Mouse (Mus musculus) CH12.LX (cell line): ENCODE measurements around the gene Rock2. TPM values are rescaled to one million over a fixed set of nuclear protein-coding genes. Genes with fewer than 3 reads are reported as not detected.

Source experiments
- DNase-seq: peaks from one replicate; pipeline ENCODE4 v3.0.0-alpha.2; 2013; ENCODE audit errors: extremely low read depth
- H3K27ac ChIP-seq: 2 replicates; pipeline ENCODE4 v1.5.1; 2012; ENCODE audit warnings: low read depth, mild to moderate bottlenecking, control low read depth, moderate library complexity; ENCODE audit not compliant: insufficient read depth
- H3K27me3 ChIP-seq: replicated peaks from 2 replicates; pipeline ENCODE3; 2012; ENCODE audit warnings: inconsistent platforms
- H3K36me3 ChIP-seq, 2 experiments: replicated peaks in 1 of 2; 2 replicates each; pipeline versions ENCODE3 to v1.6.1; 2012; ENCODE audit warnings: inconsistent platforms in 1 of 2, low read length in 1 of 2, mild to moderate bottlenecking in 1 of 2, mixed read lengths in 1 of 2, moderate library complexity in 1 of 2; ENCODE audit not compliant: control insufficient read depth in 1 of 2, insufficient read depth in 1 of 2
- H3K4me1 ChIP-seq, 2 experiments: 2 replicates each; pipeline ENCODE4 v1.6.1; 2012; ENCODE audit warnings: inconsistent platforms in 1 of 2, moderate library complexity in 1 of 2; ENCODE audit not compliant: insufficient read depth in 2 of 2, control insufficient read depth in 1 of 2
- H3K4me2 ChIP-seq: 2 replicates; pipeline ENCODE4 v1.6.1; 2012; ENCODE audit warnings: low read depth, mild to moderate bottlenecking, control low read depth; ENCODE audit not compliant: poor library complexity, insufficient read depth, severe bottlenecking
- H3K4me3 ChIP-seq, 3 experiments: fragments of 150-350 bp in 1 of 3; sonication (generic) in 1 of 3; replicated peaks in 1 of 3; 2 replicates each; pipeline versions ENCODE3 to v1.5.1; 2011 to 2012; ENCODE audit warnings: low read depth in 2 of 3, low read length in 2 of 3, mild to moderate bottlenecking in 2 of 3, moderate library complexity in 2 of 3, control low read depth in 1 of 3, improper control_type of control experiment in 1 of 3, inconsistent platforms in 1 of 3, mixed read lengths in 1 of 3; ENCODE audit not compliant: poor library complexity in 1 of 3
- H3K79me2 ChIP-seq: replicated peaks from 2 replicates; pipeline ENCODE4 v1.6.1; 2012; ENCODE audit warnings: mild to moderate bottlenecking, moderate library complexity; ENCODE audit not compliant: control insufficient read depth, poor library complexity, insufficient read depth, severe bottlenecking; ENCODE audit errors: extremely low read depth
- H3K9ac ChIP-seq: 2 replicates; pipeline ENCODE4 v1.6.1; 2012; ENCODE audit warnings: low read depth, mild to moderate bottlenecking, control low read depth, moderate library complexity; ENCODE audit not compliant: insufficient read depth
- H3K9me3 ChIP-seq: replicated peaks from 2 replicates; pipeline ENCODE3; 2012; ENCODE audit warnings: low read length, inconsistent platforms, mixed read lengths
- CHD1 ChIP-seq: IDR thresholded peaks from 2 replicates; pipeline ENCODE4 v1.6.1; 2012; ENCODE audit warnings: low read depth, low read length, improper control_type of control experiment, inconsistent platforms
- CHD2 ChIP-seq: IDR thresholded peaks from 2 replicates; pipeline ENCODE4 v1.6.1; 2011; ENCODE audit warnings: low read length, improper control_type of control experiment
- E2F4 ChIP-seq: IDR thresholded peaks from 2 replicates; pipeline ENCODE4 v1.6.1; 2011; ENCODE audit warnings: low read depth, low read length, improper control_type of control experiment; ENCODE audit not compliant: insufficient replicate concordance
- ETS1 ChIP-seq: conservative IDR thresholded peaks from 2 replicates; pipeline ENCODE4 v1.6.1; 2012; ENCODE audit warnings: low read depth, mild to moderate bottlenecking, inconsistent platforms, low read length, improper control_type of control experiment, moderate library complexity
- GABPA ChIP-seq: IDR thresholded peaks from 2 replicates; pipeline ENCODE4 v1.6.1; 2012; ENCODE audit warnings: low read depth, low read length, improper control_type of control experiment, inconsistent platforms; ENCODE audit not compliant: insufficient replicate concordance
- HCFC1 ChIP-seq: IDR thresholded peaks from 2 replicates; pipeline ENCODE4 v1.6.1; 2012; ENCODE audit warnings: low read depth, mild to moderate bottlenecking, inconsistent platforms, low read length, improper control_type of control experiment
- IRF4 ChIP-seq: IDR thresholded peaks from 2 replicates; pipeline ENCODE4 v1.6.1; 2014; ENCODE audit warnings: low read depth, mild to moderate bottlenecking, inconsistent platforms, low read length, improper control_type of control experiment
- JUN ChIP-seq: IDR thresholded peaks from 2 replicates; pipeline ENCODE4 v1.6.1; 2011; ENCODE audit warnings: low read depth, mild to moderate bottlenecking, low read length, improper control_type of control experiment, moderate library complexity; ENCODE audit not compliant: insufficient read depth
- JUND ChIP-seq: conservative IDR thresholded peaks from 2 replicates; pipeline ENCODE4 v1.6.1; 2011; ENCODE audit warnings: low read depth, low read length, improper control_type of control experiment
- KAT2A ChIP-seq: IDR thresholded peaks from 2 replicates; pipeline ENCODE4 v1.6.1; 2012; ENCODE audit warnings: low read length, improper control_type of control experiment, inconsistent platforms; ENCODE audit not compliant: insufficient replicate concordance
- NELFE ChIP-seq: IDR thresholded peaks from 2 replicates; pipeline ENCODE4 v1.6.1; 2011; ENCODE audit warnings: low read depth, low read length, improper control_type of control experiment
- PAX5 ChIP-seq: IDR thresholded peaks from 2 replicates; pipeline ENCODE4 v1.6.1; 2012; ENCODE audit warnings: low read length, inconsistent platforms, mixed read lengths
- POLR2A ChIP-seq: IDR thresholded peaks from 2 replicates; pipeline ENCODE4 v1.6.1; 2011; ENCODE audit warnings: low read depth, mild to moderate bottlenecking, improper control_type of control experiment, low read length
- RAD21 ChIP-seq: IDR thresholded peaks from 2 replicates; pipeline ENCODE4 v1.6.1; 2011; ENCODE audit warnings: low read depth, mild to moderate bottlenecking, low read length, improper control_type of control experiment, moderate library complexity
- SMC3 ChIP-seq: IDR thresholded peaks from 2 replicates; pipeline ENCODE4 v1.6.1; 2011; ENCODE audit warnings: low read depth, low read length, improper control_type of control experiment
- UBTF ChIP-seq: IDR thresholded peaks from 2 replicates; pipeline ENCODE4 v1.6.1; 2012; ENCODE audit warnings: low read depth, mild to moderate bottlenecking, inconsistent platforms, low read length, improper control_type of control experiment, moderate library complexity
- USF2 ChIP-seq: conservative IDR thresholded peaks from 2 replicates; pipeline ENCODE4 v1.6.1; 2011; ENCODE audit warnings: low read depth, low read length, improper control_type of control experiment
- ZC3H11A ChIP-seq: IDR thresholded peaks from 2 replicates; pipeline ENCODE4 v1.6.1; 2012; ENCODE audit warnings: low read depth, mild to moderate bottlenecking, inconsistent platforms, low read length, improper control_type of control experiment
- ZKSCAN1 ChIP-seq: IDR thresholded peaks from 2 replicates; pipeline ENCODE4 v1.6.1; 2012; ENCODE audit warnings: low read depth, inconsistent platforms, low read length, improper control_type of control experiment, borderline replicate concordance
- ZMIZ1 ChIP-seq: IDR thresholded peaks from 2 replicates; pipeline ENCODE4 v1.6.1; 2012; ENCODE audit warnings: low read depth, mild to moderate bottlenecking, inconsistent platforms, low read length, improper control_type of control experiment
- dilution Hi-C: fragments of 300-500 bp; cut with MboI; formaldehyde crosslinking; loops from 2 replicates; pipeline ENCODE4 v1.14.3; 2020; ENCODE audit warnings: low sequenced_read_pairs; ENCODE audit not compliant: extremely low pct_unique_long_range_greater_than_20kb, extremely low pct_ligation_motif_present
- in situ Hi-C: fragments of 300-500 bp; cut with MboI; formaldehyde crosslinking; loops from 3 replicates; pipeline ENCODE4 v1.14.3; 2019; ENCODE audit warnings: low sequenced_read_pairs, low pct_ligation_motif_present, low pct_unique_long_range_greater_than_20kb, mixed read lengths
- polyA plus RNA-seq: library from polyadenylated mRNA; unstranded; fragments of >175 nt; gene quantifications from 2 replicates; pipeline ENCODE4 v1.2.1, GENCODE M21; 2012; ENCODE audit warnings: low read depth; ENCODE audit not compliant: insufficient read length
- total RNA-seq, 2 experiments: library from RNA; depleted of rRNA; stranded (reverse); fragments of 300-350 nt in 1 of 2; fragments of >200 nt in 1 of 2; gene quantifications; 2 replicates each; pipeline ENCODE4 v1.2.3; 2012 to 2014

The Rock2 gene
- total and polyA plus RNA-seq, 3 experiments, result 39.1 to 49.9 (median 40.3) TPM

- no peaks in the 10 kb centered on the region for H3K79me2 ChIP-seq
- TF ChIP-seq CHD2, result no peak
- no peak for TF ChIP-seq CHD1
- no peak for TF ChIP-seq SMC3
- no peak for TF ChIP-seq JUND
- TF ChIP-seq ETS1, result no peak
- no peak for TF ChIP-seq RAD21
- TF ChIP-seq KAT2A, result no peak
- no peak for TF ChIP-seq ZC3H11A
- no peak for TF ChIP-seq USF2
- TF ChIP-seq HCFC1, result no peak
- no peak for TF ChIP-seq GABPA
- no peak for TF ChIP-seq UBTF
- TF ChIP-seq E2F4, result no peak
- TF ChIP-seq POLR2A, result no peak
- TF ChIP-seq ZKSCAN1, result no peak
- TF ChIP-seq NELFE, result no peak
- in situ Hi-C loops, result no loop called here
- H3K9ac ChIP-seq, result no peak overlapping the region
- peaks cover 20 to 30% of the 10 kb centered on the region in 2 experiments for H3K4me1 ChIP-seq
- H3K27me3 ChIP-seq, result no peaks in the 10 kb centered on the region
- no peak for DNase-seq
- peaks cover 3% of the 10 kb centered on the region for H3K9me3 ChIP-seq
- no peak overlapping the region for H3K27ac ChIP-seq
- dilution Hi-C loops, result no loop called here
- H3K4me3 ChIP-seq, result no peak overlapping the region
- H3K4me2 ChIP-seq, result no peak overlapping the region
- H3K36me3 ChIP-seq, result no peaks in the 10 kb centered on the region
Observed at GRCm38 (mm10) chr12:16847204-16847792, 47.4 kb upstream of the Rock2 start.

DNA sequence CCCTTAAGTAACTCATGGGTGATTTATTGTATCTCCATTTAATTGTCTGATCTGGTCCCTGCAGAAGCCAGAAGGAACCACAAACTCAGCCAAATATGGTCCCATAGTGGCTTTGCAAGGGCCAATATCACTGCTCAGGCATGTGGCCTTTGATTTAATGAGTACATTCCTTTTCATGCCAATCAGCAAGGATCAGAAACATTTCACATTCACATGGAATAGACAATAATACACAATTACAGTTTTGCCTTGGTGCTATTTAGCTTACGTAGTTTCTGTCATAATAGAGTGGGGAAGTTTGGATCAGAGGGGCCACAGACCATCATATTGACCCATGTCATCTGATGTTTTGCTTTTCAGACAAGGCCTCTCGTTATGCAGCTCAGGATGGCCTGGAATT, 46.2 kb upstream of the Rock2 start:
- dilution Hi-C loops (no loop called here), in situ Hi-C loops (no loop called here)
- H3K27me3 ChIP-seq, result no peaks in the 10 kb centered on the region
- no peak for DNase-seq
- H3K4me2 ChIP-seq, result no peak overlapping the region
- peaks cover 20 to 29% of the 10 kb centered on the region in 2 experiments for H3K4me1 ChIP-seq
- H3K4me3 ChIP-seq, result no peak overlapping the region
- no peaks in the 10 kb centered on the region for H3K36me3 ChIP-seq
- peaks cover 3% of the 10 kb centered on the region for H3K9me3 ChIP-seq
- no peak overlapping the region for H3K9ac ChIP-seq
- H3K27ac ChIP-seq, result no peak overlapping the region
- H3K79me2 ChIP-seq, result no peaks in the 10 kb centered on the region
- TF ChIP-seq JUN (no peak), IRF4 (no peak), CHD1 (no peak), PAX5 (no peak), UBTF (no peak), NELFE (no peak), ZMIZ1 (no peak)
